Mouse (Mus musculus): ENCODE measurements around the gene Pofut1. TPM values are rescaled to one million over a fixed set of nuclear protein-coding genes. Genes with fewer than 3 reads are reported as not detected.

Pofut1 gene
- total and polyA plus RNA-seq, 2 experiments = 6.9 to 14.2 TPM

DNA sequence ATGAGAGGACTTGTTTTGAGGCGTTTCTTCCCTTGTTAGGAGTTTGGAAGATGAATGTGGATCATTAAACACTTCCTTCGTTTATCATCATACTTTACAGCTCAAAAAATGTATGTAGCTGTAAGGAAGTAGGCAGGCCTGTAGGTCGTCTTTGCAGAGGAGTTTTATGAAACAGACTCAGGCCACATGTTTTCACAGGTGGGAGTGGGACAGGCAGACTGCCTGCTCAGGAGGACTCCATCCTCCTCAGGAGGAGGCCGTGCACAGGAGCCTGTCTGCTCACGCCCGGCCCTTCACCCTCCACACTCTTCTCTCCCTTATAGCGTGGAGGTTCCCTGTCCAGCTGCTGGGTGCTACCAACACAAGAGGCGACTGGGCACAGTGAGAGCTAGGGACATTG lies 67.8 kb downstream of the Pofut1 start:
- Histone ChIP-seq H3K4me1 (ENCODE audit: control insufficient read depth, insufficient read depth, low read length) (peaks cover 2% of the 10 kb centered on the region), H3K27ac (replicated peaks; ENCODE audit: insufficient read depth, low read depth, low read length) (no peak overlapping the region), H3K36me3 (ENCODE audit: control insufficient read depth, insufficient read depth, low read length) (no peaks in the 10 kb centered on the region), H3K9ac (ENCODE audit: low read depth, low read length) (no peak overlapping the region), H3K79me2 (ENCODE audit: control insufficient read depth, insufficient read depth, low read length) (no peaks in the 10 kb centered on the region), H3K4me3 (ENCODE audit: insufficient read depth, low read depth, low read length) (no peak overlapping the region), H3K27me3 (ENCODE audit: control insufficient read depth, insufficient read depth, low read length) (no peaks in the 10 kb centered on the region)
- DNase-seq (ENCODE audit: extremely low read depth, low read depth, low spot score) = no peak
- no peak for TF ChIP-seq POLR2A (IDR thresholded peaks at IDR 0.05; ENCODE audit: extremely low read depth, insufficient read depth, low read length)
- no peak for TF ChIP-seq CTCF (IDR thresholded peaks at IDR 0.05; ENCODE audit: low read depth, low read length)
- 93% methylated on average over 8 of the region's 8 CpGs for WGBS

DNA sequence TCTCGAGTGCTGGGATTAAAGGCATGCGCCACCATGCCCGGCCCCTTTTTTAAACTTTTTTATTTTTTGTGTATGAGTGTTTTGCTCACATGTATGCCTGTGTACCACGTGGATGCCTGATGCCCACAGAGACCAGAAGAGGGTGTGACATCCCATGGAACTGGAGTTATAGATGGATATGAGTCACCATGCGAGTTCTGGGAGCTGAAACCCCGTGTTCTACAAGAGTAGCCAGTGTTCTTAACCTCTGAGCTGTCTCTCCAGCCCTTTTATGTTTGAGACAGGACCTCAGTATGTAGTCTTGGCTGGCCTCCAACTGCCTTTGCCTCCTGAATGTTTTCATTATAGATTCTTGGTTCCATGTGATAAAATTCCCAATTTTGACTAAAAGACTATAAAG lies 68.9 kb downstream of the Pofut1 start:
- Histone ChIP-seq H3K79me2 (ENCODE audit: control insufficient read depth, insufficient read depth, low read length) (no peaks in the 10 kb centered on the region), H3K27me3 (ENCODE audit: control insufficient read depth, insufficient read depth, low read length) (no peaks in the 10 kb centered on the region), H3K4me1 (ENCODE audit: control insufficient read depth, insufficient read depth, low read length) (peaks cover 2% of the 10 kb centered on the region), H3K27ac (replicated peaks; ENCODE audit: insufficient read depth, low read depth, low read length) (no peak overlapping the region), H3K9ac (ENCODE audit: low read depth, low read length) (no peak overlapping the region), H3K36me3 (ENCODE audit: control insufficient read depth, insufficient read depth, low read length) (no peaks in the 10 kb centered on the region), H3K4me3 (ENCODE audit: insufficient read depth, low read depth, low read length) (no peak overlapping the region)
- TF ChIP-seq POLR2A (IDR thresholded peaks at IDR 0.05; ENCODE audit: extremely low read depth, insufficient read depth, low read length) (no peak), CTCF (IDR thresholded peaks at IDR 0.05; ENCODE audit: low read depth, low read length) (no peak)
- no peak for DNase-seq (ENCODE audit: extremely low read depth, low read depth, low spot score)
- 84% methylated on average over 6 of the region's 6 CpGs for WGBS

DNA sequence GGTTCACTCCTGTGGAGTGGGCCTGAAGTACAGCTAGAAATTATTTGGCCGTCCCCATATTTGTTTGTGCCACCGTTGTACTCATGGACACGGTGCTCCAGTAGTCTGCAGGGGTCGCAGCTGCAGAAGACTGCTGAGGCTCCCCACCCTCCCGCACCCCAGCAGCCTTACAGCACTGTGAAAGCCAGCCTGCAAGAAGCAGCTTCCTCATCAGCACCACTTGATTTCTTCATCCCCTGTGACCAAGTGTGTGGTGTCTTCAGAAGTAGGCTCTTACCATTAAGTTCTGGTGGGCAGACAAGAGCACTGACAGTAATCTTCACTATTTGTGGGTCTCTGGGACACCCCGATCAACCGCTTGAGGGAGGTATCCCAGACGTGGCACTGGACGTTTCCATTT lies 71.6 kb downstream of the Pofut1 start:
- no peak overlapping the region for H3K27ac ChIP-seq (replicated peaks; ENCODE audit: insufficient read depth, low read depth, low read length)
- TF ChIP-seq POLR2A (IDR thresholded peaks at IDR 0.05; ENCODE audit: extremely low read depth, insufficient read depth, low read length) (no peak), CTCF (IDR thresholded peaks at IDR 0.05; ENCODE audit: low read depth, low read length) (no peak)
- H3K36me3 ChIP-seq (ENCODE audit: control insufficient read depth, insufficient read depth, low read length) = no peaks in the 10 kb centered on the region
- H3K4me3 ChIP-seq (ENCODE audit: insufficient read depth, low read depth, low read length) = no peak overlapping the region
- no peak overlapping the region for H3K9ac ChIP-seq (ENCODE audit: low read depth, low read length)
- 92% methylated on average over 9 of the region's 9 CpGs for WGBS
- H3K79me2 ChIP-seq (ENCODE audit: control insufficient read depth, insufficient read depth, low read length) = no peaks in the 10 kb centered on the region
- no peaks in the 10 kb centered on the region for H3K27me3 ChIP-seq (ENCODE audit: control insufficient read depth, insufficient read depth, low read length)
- no peak for DNase-seq (ENCODE audit: extremely low read depth, low read depth, low spot score)
- H3K4me1 ChIP-seq (ENCODE audit: control insufficient read depth, insufficient read depth, low read length) = no peaks in the 10 kb centered on the region

DNA sequence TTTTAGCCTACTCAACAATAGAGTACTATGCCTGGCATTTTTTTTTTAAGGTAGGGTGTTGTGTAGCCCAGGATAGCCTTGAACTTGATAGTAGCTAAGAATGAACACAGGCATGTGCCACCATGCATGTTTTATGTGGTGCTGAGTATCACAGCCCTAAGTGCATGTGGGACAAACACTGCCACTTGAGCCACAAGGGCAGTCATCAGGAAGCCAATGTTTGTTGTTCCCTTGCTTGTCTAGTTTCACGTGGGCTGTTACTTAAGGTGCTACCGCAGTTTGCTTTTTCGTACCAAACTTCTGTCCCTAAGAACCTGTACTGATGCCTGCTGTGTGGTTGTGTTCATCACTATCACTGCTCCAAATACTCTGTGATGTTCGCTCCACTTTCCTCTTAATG lies 77.1 kb downstream of the Pofut1 start:
- TF ChIP-seq CTCF (IDR thresholded peaks at IDR 0.05; ENCODE audit: low read depth, low read length) (no peak), POLR2A (IDR thresholded peaks at IDR 0.05; ENCODE audit: extremely low read depth, insufficient read depth, low read length) (no peak)
- no peak overlapping the region for H3K9ac ChIP-seq (ENCODE audit: low read depth, low read length)
- H3K36me3 ChIP-seq (ENCODE audit: control insufficient read depth, insufficient read depth, low read length) = peaks cover 7% of the 10 kb centered on the region; the same call in 1 of the 2 replicates
- H3K4me3 ChIP-seq (ENCODE audit: insufficient read depth, low read depth, low read length) = no peak overlapping the region
- 92% methylated on average over 4 of the region's 4 CpGs for WGBS
- H3K4me1 ChIP-seq (ENCODE audit: control insufficient read depth, insufficient read depth, low read length) = peaks cover 2% of the 10 kb centered on the region; the same call in 1 of the 2 replicates
- no peaks in the 10 kb centered on the region for H3K79me2 ChIP-seq (ENCODE audit: control insufficient read depth, insufficient read depth, low read length)
- no peak overlapping the region for H3K27ac ChIP-seq (replicated peaks; ENCODE audit: insufficient read depth, low read depth, low read length)
- DNase-seq (ENCODE audit: extremely low read depth, low read depth, low spot score) = no peak
- no peaks in the 10 kb centered on the region for H3K27me3 ChIP-seq (ENCODE audit: control insufficient read depth, insufficient read depth, low read length)

DNA sequence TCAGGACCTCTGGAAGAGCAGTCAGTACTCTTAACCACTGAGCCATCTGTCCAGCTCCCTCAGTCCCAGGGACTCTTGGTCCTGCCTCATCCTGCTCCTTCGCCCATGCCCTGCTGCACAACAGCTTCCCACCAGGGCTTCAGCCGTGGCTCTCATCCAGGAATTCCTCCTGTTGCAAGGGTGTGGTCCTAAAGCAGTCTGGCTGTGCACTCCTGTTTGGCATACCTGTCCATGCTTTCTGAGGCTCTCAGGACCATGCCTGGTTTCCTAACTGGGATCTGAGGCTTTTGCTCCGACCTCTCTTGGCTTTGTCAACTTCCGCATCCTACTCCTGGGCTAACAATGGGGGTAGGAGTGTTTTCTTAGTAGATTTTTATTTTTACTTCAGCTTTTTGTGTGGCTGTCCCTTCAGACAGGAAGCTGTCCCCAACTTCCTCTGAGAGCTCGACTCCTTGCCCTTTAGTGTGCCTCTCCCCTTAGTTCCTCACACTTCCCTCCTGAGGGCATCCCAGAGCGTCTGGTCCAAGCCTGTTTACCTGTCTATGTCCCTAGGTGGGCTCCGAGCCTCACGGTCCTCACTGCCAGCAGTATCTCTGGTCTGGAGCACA lies 77.8 kb downstream of the Pofut1 start:
- Histone ChIP-seq H3K27me3 (ENCODE audit: control insufficient read depth, insufficient read depth, low read length) (no peaks in the 10 kb centered on the region), H3K36me3 (ENCODE audit: control insufficient read depth, insufficient read depth, low read length) (peaks cover 11% of the 10 kb centered on the region; the same call in 1 of the 2 replicates), H3K79me2 (ENCODE audit: control insufficient read depth, insufficient read depth, low read length) (no peaks in the 10 kb centered on the region), H3K9ac (ENCODE audit: low read depth, low read length) (no peak overlapping the region), H3K4me1 (ENCODE audit: control insufficient read depth, insufficient read depth, low read length) (peaks cover 2% of the 10 kb centered on the region; the same call in 1 of the 2 replicates), H3K4me3 (ENCODE audit: insufficient read depth, low read depth, low read length) (no peak overlapping the region), H3K27ac (replicated peaks; ENCODE audit: insufficient read depth, low read depth, low read length) (peak overlapping the region; percentile 67)
- DNase-seq (ENCODE audit: extremely low read depth, low read depth, low spot score) = peak; percentile 24
- TF ChIP-seq CTCF (IDR thresholded peaks at IDR 0.05; ENCODE audit: low read depth, low read length) (no peak), POLR2A (IDR thresholded peaks at IDR 0.05; ENCODE audit: extremely low read depth, insufficient read depth, low read length) (no peak)
- WGBS = 67% methylated on average over 8 of the region's 8 CpGs

Other genes starting within 250 kb of the Pofut1 start
- gene Pdrg1, start 226.1 kb upstream of the Pofut1 start, total RNA-seq (2014; rRNA removed) = 10.9 and 14.4 TPM in 2 replicates
- gene Pdrg1, start 226.1 kb upstream of the Pofut1 start, polyA plus RNA-seq (2012; rRNA removed) = 23.7 and 28.3 TPM in 2 replicates
- not detected in 2 replicates for gene Xkr7, start 209.7 kb upstream of the Pofut1 start, total RNA-seq (2014; rRNA removed)
- not detected in 2 replicates for gene Xkr7, start 209.7 kb upstream of the Pofut1 start, polyA plus RNA-seq (2012; rRNA removed)
- 2.3 and 2.5 TPM in 2 replicates for gene Ccm2l, start 175.6 kb upstream of the Pofut1 start, total RNA-seq (2014; rRNA removed)
- 3.4 and 5.5 TPM in 2 replicates for gene Ccm2l, start 175.6 kb upstream of the Pofut1 start, polyA plus RNA-seq (2012; rRNA removed)
- 7.7 and 8.1 TPM in 2 replicates for gene Hck, start 133.1 kb upstream of the Pofut1 start, total RNA-seq (2014; rRNA removed)
- 2.8 and 5.7 TPM in 2 replicates for gene Hck, start 133.1 kb upstream of the Pofut1 start, polyA plus RNA-seq (2012; rRNA removed)
- 28.0 and 37.1 TPM in 2 replicates for gene Tm9sf4, start 80.2 kb upstream of the Pofut1 start, total RNA-seq (2014; rRNA removed)
- 38.8 and 45.5 TPM in 2 replicates for gene Tm9sf4, start 80.2 kb upstream of the Pofut1 start, polyA plus RNA-seq (2012; rRNA removed)
- gene Tspyl3, start 16.1 kb upstream of the Pofut1 start, total RNA-seq (2014; rRNA removed) = 0.37 and 0.47 TPM in 2 replicates
- gene Tspyl3, start 16.1 kb upstream of the Pofut1 start, polyA plus RNA-seq (2012; rRNA removed) = 0.36 and 0.43 TPM in 2 replicates
- 0.74 and 1.1 TPM in 2 replicates for gene Plagl2, start 107 bp upstream of the Pofut1 start, total RNA-seq (2014; rRNA removed)
- 1.5 and 1.7 TPM in 2 replicates for gene Plagl2, start 107 bp upstream of the Pofut1 start, polyA plus RNA-seq (2012; rRNA removed)
- gene Kif3b, start 49.9 kb downstream of the Pofut1 start, total RNA-seq (2014; rRNA removed) = 5.4 and 5.6 TPM in 2 replicates
- 2.8 and 2.9 TPM in 2 replicates for gene Kif3b, start 49.9 kb downstream of the Pofut1 start, polyA plus RNA-seq (2012; rRNA removed)
- gene Asxl1, start 104.3 kb downstream of the Pofut1 start, total RNA-seq (2014; rRNA removed) = 6.2 and 8.9 TPM in 2 replicates
- 3.3 and 4.7 TPM in 2 replicates for gene Asxl1, start 104.3 kb downstream of the Pofut1 start, polyA plus RNA-seq (2012; rRNA removed)

All from liver, adult 2 months (tissue).